Mouse (Mus musculus): Measurements from ENCODE around the gene Slc5a8. TPM values are rescaled to one million over a fixed set of nuclear protein-coding genes. Genes with fewer than 3 reads are reported as not detected.

Slc5a8 gene
- polyA plus RNA-seq, 1 experiment from 2014 or later: 39.2 TPM

DNA sequence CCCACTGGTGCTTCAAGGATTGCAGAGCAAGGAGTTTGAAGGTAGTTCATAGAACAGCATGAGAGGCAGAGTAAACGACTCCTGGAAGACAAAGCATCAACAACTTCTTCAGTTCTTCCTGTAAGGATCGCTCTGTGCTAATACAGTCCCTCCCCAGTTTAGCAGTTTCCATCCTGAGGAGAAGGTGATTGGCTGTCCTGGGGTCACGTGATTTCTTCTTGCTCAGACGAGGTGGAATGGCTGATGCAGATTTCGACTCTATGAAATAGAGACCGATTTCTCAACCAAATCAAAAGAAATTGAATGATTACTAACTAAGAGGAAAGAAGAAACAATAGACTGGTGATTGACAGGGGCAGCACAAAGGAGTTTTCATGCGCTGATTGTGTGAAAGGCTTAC lies 5.6 kb downstream of the Slc5a8 start:
- no peak for DNase-seq (ENCODE audit: low spot score)
- H3K36me3 ChIP-seq (ENCODE audit: insufficient read depth, low read length): no peaks in the 10 kb centered on the region
- H3K9me3 ChIP-seq (replicated peaks; ENCODE audit: low read length): no peaks in the 10 kb centered on the region
- H3K4me1 ChIP-seq (replicated peaks; ENCODE audit: insufficient read depth, low read length): no peaks in the 10 kb centered on the region
- 80% methylated on average over 7 of the region's 7 CpGs for WGBS
- peaks cover 2% of the 10 kb centered on the region; the same call in 1 of the 2 replicates for H3K27me3 ChIP-seq (ENCODE audit: insufficient read depth, low read length)
- no peak for TF ChIP-seq CTCF (IDR thresholded peaks at IDR 0.05; ENCODE audit: low read depth)
- ATAC-seq (replicated peaks; ENCODE audit: low FRiP score, low read depth): no peak
- no peak overlapping the region for H3K4me2 ChIP-seq (ENCODE audit: low read length)
- H3K27ac ChIP-seq: no peak overlapping the region
- H3K9ac ChIP-seq (ENCODE audit: low read depth, low read length): no peak overlapping the region
- no peak overlapping the region for H3K4me3 ChIP-seq (replicated peaks; ENCODE audit: low read depth, low read length)

DNA sequence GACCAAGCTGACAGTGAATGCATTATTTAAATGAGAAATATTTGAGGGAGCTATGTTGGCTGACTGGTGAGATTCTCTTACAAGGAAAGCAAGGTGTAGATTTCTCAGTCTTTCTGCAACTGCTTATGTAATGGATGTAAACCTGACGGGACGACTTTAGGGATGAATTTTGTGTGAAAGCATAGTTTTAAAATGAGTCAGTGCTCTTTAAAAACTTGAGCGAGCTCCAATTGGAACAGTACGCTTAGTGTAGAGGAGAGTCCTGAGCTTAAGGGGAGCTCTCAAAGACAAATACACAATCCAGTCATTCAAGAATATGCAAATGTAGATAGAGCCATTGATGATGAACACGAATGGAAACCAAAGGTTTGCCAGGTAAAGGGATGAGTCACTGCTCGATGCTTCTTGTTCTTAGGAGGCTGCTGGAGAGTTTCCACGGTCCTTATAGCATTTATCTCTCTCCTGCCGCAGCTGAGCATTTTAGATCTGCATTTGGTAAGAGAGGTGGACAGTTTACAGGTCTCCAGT lies 6.8 kb downstream of the Slc5a8 start:
- Histone ChIP-seq H3K9ac (ENCODE audit: low read depth, low read length) (no peak overlapping the region), H3K36me3 (ENCODE audit: insufficient read depth, low read length) (no peaks in the 10 kb centered on the region), H3K4me2 (ENCODE audit: low read length) (no peak overlapping the region), H3K27ac (no peak overlapping the region), H3K4me1 (replicated peaks; ENCODE audit: insufficient read depth, low read length) (no peaks in the 10 kb centered on the region), H3K27me3 (ENCODE audit: insufficient read depth, low read length) (no peaks in the 10 kb centered on the region), H3K9me3 (replicated peaks; ENCODE audit: low read length) (no peaks in the 10 kb centered on the region), H3K4me3 (replicated peaks; ENCODE audit: low read depth, low read length) (no peak overlapping the region)
- TF ChIP-seq CTCF (IDR thresholded peaks at IDR 0.05; ENCODE audit: low read depth): no peak
- 86% methylated on average over 8 of the region's 8 CpGs for WGBS
- ATAC-seq (replicated peaks; ENCODE audit: low FRiP score, low read depth) (no peak), DNase-seq (ENCODE audit: low spot score) (no peak)

DNA sequence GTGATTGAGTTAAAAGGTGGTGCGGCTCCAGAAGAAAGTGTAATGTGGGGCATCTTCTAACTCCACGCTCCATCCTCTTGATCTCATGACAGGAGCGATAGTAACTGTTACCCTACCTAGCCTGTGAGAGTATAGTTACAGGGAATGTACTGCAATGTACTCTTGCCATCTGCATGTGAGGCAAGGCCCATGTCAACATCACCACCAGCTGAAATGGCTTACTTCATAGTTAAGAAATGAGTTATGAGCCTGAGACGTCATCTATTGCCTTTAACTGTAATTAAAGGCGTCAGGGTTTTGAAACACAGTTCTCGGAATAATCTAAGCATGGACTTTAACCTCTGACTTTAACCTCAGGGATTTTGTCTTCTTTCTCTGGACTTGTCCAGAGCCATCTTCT lies 11.2 kb downstream of the Slc5a8 start:
- Histone ChIP-seq H3K9me3 (replicated peaks; ENCODE audit: low read length) (no peaks in the 10 kb centered on the region), H3K36me3 (ENCODE audit: insufficient read depth, low read length) (no peaks in the 10 kb centered on the region), H3K9ac (ENCODE audit: low read depth, low read length) (no peak overlapping the region), H3K27ac (no peak overlapping the region), H3K27me3 (ENCODE audit: insufficient read depth, low read length) (no peaks in the 10 kb centered on the region), H3K4me1 (replicated peaks; ENCODE audit: insufficient read depth, low read length) (no peaks in the 10 kb centered on the region), H3K4me2 (ENCODE audit: low read length) (no peak overlapping the region), H3K4me3 (replicated peaks; ENCODE audit: low read depth, low read length) (no peak overlapping the region)
- 80% methylated on average over 6 of the region's 6 CpGs for WGBS
- no peak for TF ChIP-seq CTCF (IDR thresholded peaks at IDR 0.05; ENCODE audit: low read depth)
- DNase-seq (ENCODE audit: low spot score) (no peak), ATAC-seq (replicated peaks; ENCODE audit: low FRiP score, low read depth) (no peak)

DNA sequence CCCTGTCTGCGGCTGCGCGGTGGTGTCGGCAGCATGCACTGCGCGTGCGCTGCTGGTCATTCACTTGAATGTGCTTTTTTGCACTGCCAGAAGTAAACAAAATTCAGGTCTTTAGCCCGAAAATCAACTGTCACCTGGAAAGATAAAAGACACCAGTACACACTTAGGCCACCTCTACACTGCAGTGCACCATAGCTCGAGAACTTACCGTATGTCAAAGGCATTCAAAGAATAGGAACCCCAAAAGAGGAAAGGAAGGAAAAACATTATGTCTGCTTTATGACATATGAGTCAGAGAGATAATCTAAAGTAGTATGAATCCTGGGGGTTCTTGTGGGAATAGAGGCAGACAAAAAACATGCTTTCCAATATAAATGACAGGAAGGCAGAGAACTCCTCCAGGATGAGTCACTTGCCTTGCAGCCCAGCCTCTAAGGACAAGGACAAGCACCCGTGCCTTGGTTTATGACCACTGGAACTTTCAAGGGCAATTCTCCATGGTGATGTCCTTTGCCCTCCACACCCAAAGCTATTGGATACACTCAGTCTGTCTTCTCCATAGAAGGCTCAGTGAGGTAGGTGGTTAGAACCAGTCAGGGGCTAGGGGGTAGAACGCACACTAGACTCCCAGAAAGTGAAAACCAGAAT lies 64.0 kb downstream of the Slc5a8 start:
- no peaks in the 10 kb centered on the region for H3K36me3 ChIP-seq (ENCODE audit: insufficient read depth, low read length)
- no peak for TF ChIP-seq CTCF (IDR thresholded peaks at IDR 0.05; ENCODE audit: low read depth)
- H3K4me1 ChIP-seq (replicated peaks; ENCODE audit: insufficient read depth, low read length): no peaks in the 10 kb centered on the region
- no peaks in the 10 kb centered on the region for H3K27me3 ChIP-seq (ENCODE audit: insufficient read depth, low read length)
- no peak overlapping the region for H3K9ac ChIP-seq (ENCODE audit: low read depth, low read length)
- H3K9me3 ChIP-seq (replicated peaks; ENCODE audit: low read length): no peaks in the 10 kb centered on the region
- no peak overlapping the region for H3K27ac ChIP-seq
- DNase-seq (ENCODE audit: low spot score) (no peak), ATAC-seq (replicated peaks; ENCODE audit: low FRiP score, low read depth) (no peak)
- H3K4me3 ChIP-seq (replicated peaks; ENCODE audit: low read depth, low read length): no peak overlapping the region
- WGBS: 90% methylated on average over 12 of the region's 12 CpGs
- H3K4me2 ChIP-seq (ENCODE audit: low read length): no peak overlapping the region

DNA sequence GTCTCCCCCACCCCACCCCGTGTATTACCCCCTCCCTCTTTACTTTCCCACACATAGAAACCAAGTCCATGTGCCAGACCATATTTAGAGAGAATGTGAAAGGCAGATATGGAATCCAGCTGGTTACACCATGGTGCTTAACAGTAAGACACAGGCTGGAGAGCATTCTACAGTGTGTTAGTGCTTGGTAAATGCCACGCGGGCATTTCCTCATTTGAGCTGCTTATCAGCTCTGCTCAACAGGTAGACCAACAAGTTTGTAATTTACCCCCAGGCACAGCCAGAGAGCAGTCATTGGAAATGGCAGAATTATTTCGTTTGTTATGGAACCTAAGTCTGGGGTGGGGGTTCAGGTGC lies 64.5 kb downstream of the Slc5a8 start:
- Histone ChIP-seq H3K36me3 (ENCODE audit: insufficient read depth, low read length) (no peaks in the 10 kb centered on the region), H3K4me3 (replicated peaks; ENCODE audit: low read depth, low read length) (no peak overlapping the region), H3K4me2 (ENCODE audit: low read length) (no peak overlapping the region), H3K4me1 (replicated peaks; ENCODE audit: insufficient read depth, low read length) (no peaks in the 10 kb centered on the region), H3K9ac (ENCODE audit: low read depth, low read length) (no peak overlapping the region), H3K27ac (no peak overlapping the region), H3K9me3 (replicated peaks; ENCODE audit: low read length) (no peaks in the 10 kb centered on the region), H3K27me3 (ENCODE audit: insufficient read depth, low read length) (no peaks in the 10 kb centered on the region)
- no peak for DNase-seq (ENCODE audit: low spot score)
- no peak; the same call in 1 of the 2 replicates for ATAC-seq (replicated peaks; ENCODE audit: low FRiP score, low read depth)
- TF ChIP-seq CTCF (IDR thresholded peaks at IDR 0.05; ENCODE audit: low read depth): no peak
- 74% methylated on average over 4 of the region's 4 CpGs for WGBS

DNA sequence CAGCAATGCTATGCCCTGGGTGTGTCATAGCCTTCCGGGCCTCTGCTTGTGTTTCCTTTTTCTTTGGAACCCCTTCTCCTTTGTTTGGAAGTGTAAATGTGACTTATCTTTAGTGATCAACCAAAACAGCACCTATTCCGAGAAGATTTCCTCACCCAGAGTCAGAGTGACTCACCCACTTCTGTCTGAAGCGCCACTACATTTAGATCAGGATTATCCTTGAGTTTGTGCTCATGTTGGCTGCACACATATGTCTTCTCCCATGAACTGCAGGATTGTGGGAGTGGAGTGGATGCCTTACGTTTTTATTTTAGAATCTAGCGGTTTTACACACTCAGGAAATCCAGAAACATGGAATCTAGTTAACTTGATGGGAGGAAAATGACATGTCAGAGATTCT lies 75.0 kb downstream of the Slc5a8 start:
- TF ChIP-seq CTCF (IDR thresholded peaks at IDR 0.05; ENCODE audit: low read depth): no peak
- Histone ChIP-seq H3K9me3 (replicated peaks; ENCODE audit: low read length) (no peaks in the 10 kb centered on the region), H3K27me3 (ENCODE audit: insufficient read depth, low read length) (no peaks in the 10 kb centered on the region), H3K4me3 (replicated peaks; ENCODE audit: low read depth, low read length) (no peak overlapping the region), H3K36me3 (ENCODE audit: insufficient read depth, low read length) (no peaks in the 10 kb centered on the region), H3K4me1 (replicated peaks; ENCODE audit: insufficient read depth, low read length) (no peaks in the 10 kb centered on the region), H3K4me2 (ENCODE audit: low read length) (no peak overlapping the region), H3K27ac (no peak overlapping the region), H3K9ac (ENCODE audit: low read depth, low read length) (no peak overlapping the region)
- 75% methylated on average over 5 of the region's 5 CpGs for WGBS
- ATAC-seq (replicated peaks; ENCODE audit: low FRiP score, low read depth) (no peak), DNase-seq (ENCODE audit: low spot score) (no peak)

DNA sequence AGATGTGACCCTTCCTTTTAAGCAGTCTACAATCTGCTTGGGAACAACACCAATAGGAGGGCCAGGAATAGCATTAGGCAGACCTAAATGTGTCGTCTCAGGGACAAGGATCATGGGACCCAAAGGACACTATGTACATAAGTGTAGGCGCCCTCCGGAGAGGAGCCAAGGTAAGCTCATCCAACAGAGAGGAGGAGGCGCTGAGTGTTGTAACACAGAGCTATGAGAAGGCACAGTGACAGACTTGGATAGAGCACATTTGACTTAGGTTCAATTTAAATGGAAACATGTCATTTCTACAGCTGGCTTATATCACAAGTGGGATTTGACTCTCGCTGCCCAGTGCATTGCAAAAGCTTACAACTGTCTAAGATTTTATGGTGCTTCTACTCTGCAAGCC lies 82.8 kb downstream of the Slc5a8 start:
- WGBS: 80% methylated on average over 5 of the region's 5 CpGs
- H3K4me2 ChIP-seq (ENCODE audit: low read length): no peak overlapping the region
- no peak overlapping the region for H3K27ac ChIP-seq
- H3K9ac ChIP-seq (ENCODE audit: low read depth, low read length): no peak overlapping the region
- H3K4me1 ChIP-seq (replicated peaks; ENCODE audit: insufficient read depth, low read length): no peaks in the 10 kb centered on the region
- no peaks in the 10 kb centered on the region for H3K9me3 ChIP-seq (replicated peaks; ENCODE audit: low read length)
- H3K27me3 ChIP-seq (ENCODE audit: insufficient read depth, low read length): no peaks in the 10 kb centered on the region
- no peaks in the 10 kb centered on the region for H3K36me3 ChIP-seq (ENCODE audit: insufficient read depth, low read length)
- no peak for DNase-seq (ENCODE audit: low spot score)
- no peak for ATAC-seq (replicated peaks; ENCODE audit: low FRiP score, low read depth)
- H3K4me3 ChIP-seq (replicated peaks; ENCODE audit: low read depth, low read length): no peak overlapping the region
- TF ChIP-seq CTCF (IDR thresholded peaks at IDR 0.05; ENCODE audit: low read depth): no peak

All from kidney, postnatal 0 days (tissue).